Mouse (Mus musculus) 3134 (cell line): ENCODE data around the gene Oxct2a.

Experiments
- DNase-seq: peaks from one replicate; pipeline ENCODE4 v3.0.0-alpha.2; 2011; ENCODE audit warnings: low spot score; ENCODE audit not compliant: insufficient read length; ENCODE audit errors: extremely low read depth

Oxct2a gene

GRCm38 (mm10) chr4:123282500-123282899, 40.9 kb downstream of the Oxct2a start:
- peak; percentile 91 for DNase-seq

GRCm38 (mm10) chr4:123280117-123280516, 43.3 kb downstream of the Oxct2a start:
- no peak for DNase-seq
